Mouse (Mus musculus): ENCODE measurements around the gene Dkk1. TPM values are rescaled to one million over a fixed set of nuclear protein-coding genes. Genes with fewer than 3 reads are reported as not detected.

Gene Dkk1
- total RNA-seq (2023) = not detected

DNA sequence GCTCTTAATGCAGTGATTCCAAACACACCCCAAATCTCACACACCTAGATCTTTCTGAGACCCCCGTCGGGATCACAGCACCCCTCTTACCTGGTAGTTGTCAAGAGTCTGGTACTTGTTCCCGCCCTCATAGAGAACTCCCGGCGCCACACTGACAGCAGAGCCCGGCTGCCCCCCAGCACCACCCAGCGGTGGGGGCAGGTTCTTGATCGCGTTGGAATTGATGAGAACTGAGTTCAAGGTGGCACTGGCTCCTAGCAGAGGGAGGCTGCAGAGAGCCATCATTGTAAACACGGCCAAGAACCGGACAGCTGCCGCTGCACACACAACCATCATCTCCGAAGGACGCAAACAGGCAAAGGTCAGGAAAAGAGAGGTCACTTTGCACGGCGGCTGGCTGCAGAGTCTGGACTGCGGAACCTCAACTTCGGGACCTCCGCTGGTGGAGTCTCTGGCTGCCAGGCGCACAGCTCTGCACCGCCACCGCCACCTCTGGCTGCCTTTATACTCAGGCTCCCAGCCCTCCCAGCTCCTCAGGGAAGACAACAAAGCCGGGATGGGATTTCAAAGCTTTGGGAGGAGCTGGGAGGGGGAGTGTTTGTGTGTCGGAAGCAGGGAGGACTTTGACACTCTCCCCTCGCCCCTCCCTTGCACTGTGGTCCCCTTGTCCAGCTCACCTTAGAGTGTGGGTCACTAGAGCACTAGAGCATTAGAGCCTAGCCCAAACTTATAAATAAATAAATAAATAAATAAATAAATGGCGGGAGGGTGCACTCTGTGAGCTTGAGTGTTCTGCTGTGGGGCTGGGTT, at the start of gene Dkk1:
TSS of gene Dkk1 (minus strand) at position 622 of the 810 bp plus-strand sequence.

